Mouse (Mus musculus) C2C12 (cell line): ENCODE results near the gene Arhgef3. TPM values are rescaled to one million over a fixed set of nuclear protein-coding genes. Genes with fewer than 3 reads are reported as not detected.
A peak's percentile ranks its signal among the peaks of the same experiment; 100 is the strongest.

Source experiments
- H3K27me3 ChIP-seq: one replicate; pipeline ENCODE4 v1.6.1; 2011; ENCODE audit not compliant: control insufficient read depth, insufficient read depth, insufficient read length
- H3K36me3 ChIP-seq: one replicate; pipeline ENCODE4 v1.6.1; 2011; ENCODE audit not compliant: control insufficient read depth, insufficient read depth
- H3K4me3 ChIP-seq: one replicate; pipeline ENCODE4 v1.5.1; 2011; ENCODE audit warnings: mild to moderate bottlenecking, control low read depth; ENCODE audit not compliant: poor library complexity, insufficient read depth, severe bottlenecking
- H3K79me2 ChIP-seq: one replicate; pipeline ENCODE4 v1.6.1; 2011; ENCODE audit not compliant: control insufficient read depth, insufficient read depth
- H3K79me3 ChIP-seq: one replicate; pipeline ENCODE4 v1.6.1; 2011; ENCODE audit warnings: low read depth, control low read depth
- H3ac ChIP-seq: one replicate; pipeline ENCODE3; 2011; ENCODE audit warnings: low read depth; ENCODE audit not compliant: control insufficient read depth, insufficient read length
- CEBPB ChIP-seq: IDR thresholded peaks from one replicate; pipeline ENCODE4 v1.6.1; 2011; ENCODE audit warnings: low read depth, mild to moderate bottlenecking, control low read depth, moderate library complexity
- CTCF ChIP-seq: IDR thresholded peaks from one replicate; pipeline ENCODE4 v1.5.1; 2011; ENCODE audit not compliant: control insufficient read depth, insufficient read depth, insufficient read length
- FOSL1 ChIP-seq: IDR thresholded peaks from one replicate; pipeline ENCODE4 v1.8.0; 2011; ENCODE audit warnings: mild to moderate bottlenecking, low read length; ENCODE audit not compliant: poor library complexity, insufficient read depth, severe bottlenecking
- MAX ChIP-seq: IDR thresholded peaks from one replicate; pipeline ENCODE4 v1.6.1; 2011; ENCODE audit warnings: mild to moderate bottlenecking, control low read depth
- MYOD1 ChIP-seq: IDR thresholded peaks from one replicate; pipeline ENCODE4 v1.6.1; 2011; ENCODE audit warnings: low read depth; ENCODE audit not compliant: control insufficient read depth, insufficient read length
- MYOG ChIP-seq: IDR thresholded peaks from one replicate; pipeline ENCODE4 v1.6.1; 2011; ENCODE audit not compliant: control insufficient read depth, insufficient read length; ENCODE audit errors: extremely low read depth
- USF1 ChIP-seq: IDR thresholded peaks from one replicate; pipeline ENCODE4 v1.6.1; 2011; ENCODE audit warnings: low read depth, mild to moderate bottlenecking, control low read depth, moderate library complexity
- polyA plus RNA-seq: library from polyadenylated mRNA; unstranded; fragments of >200 nt; fragmentation: generic; extraction: Trizol; gene quantifications from one replicate; pipeline ENCODE4 v1.2.1, GENCODE M21; 2012; ENCODE audit warnings: missing spikeins

Arhgef3 gene
- polyA plus RNA-seq, 1 experiment, result 1.1 TPM

GRCm38 (mm10) chr14:27168387-27168786, 53.7 kb downstream of the Arhgef3 start:
- no peak for TF ChIP-seq MYOD1
- no peak for TF ChIP-seq MYOG
- TF ChIP-seq FOSL1, result no peak
- TF ChIP-seq CEBPB, result no peak
- no peak for TF ChIP-seq MAX
- no peak for TF ChIP-seq USF1
- no peak for TF ChIP-seq CTCF
- Histone ChIP-seq H3K36me3 (no peaks in the 10 kb centered on the region), H3K79me2 (no peaks in the 10 kb centered on the region), H3K79me3 (no peaks in the 10 kb centered on the region), H3K4me3 (no peak overlapping the region), H3ac (no peak overlapping the region), H3K27me3 (no peaks in the 10 kb centered on the region)

- no peak for TF ChIP-seq USF1
- TF ChIP-seq MYOD1, result no peak
- TF ChIP-seq CEBPB, result no peak
- TF ChIP-seq FOSL1, result no peak
- no peak for TF ChIP-seq MAX
- no peak for TF ChIP-seq CTCF
- no peak for TF ChIP-seq MYOG
- no peaks in the 10 kb centered on the region for H3K27me3 ChIP-seq
- H3K4me3 ChIP-seq, result no peak overlapping the region
- no peak overlapping the region for H3ac ChIP-seq
- no peaks in the 10 kb centered on the region for H3K36me3 ChIP-seq
- H3K79me3 ChIP-seq, result no peaks in the 10 kb centered on the region
- H3K79me2 ChIP-seq, result no peaks in the 10 kb centered on the region
These were observed 54.6 kb downstream of the Arhgef3 start for GRCm38 (mm10) chr14:27169287-27169686.

- no peak overlapping the region for H3ac ChIP-seq
- H3K79me3 ChIP-seq, result no peaks in the 10 kb centered on the region
- H3K27me3 ChIP-seq, result no peaks in the 10 kb centered on the region
- H3K79me2 ChIP-seq, result no peaks in the 10 kb centered on the region
- no peak overlapping the region for H3K4me3 ChIP-seq
- no peak for TF ChIP-seq CTCF
- no peak for TF ChIP-seq CEBPB
- TF ChIP-seq MAX, result no peak
- no peak for TF ChIP-seq USF1
- no peak for TF ChIP-seq MYOD1
- no peak for TF ChIP-seq MYOG
- TF ChIP-seq FOSL1, result no peak
- no peaks in the 10 kb centered on the region for H3K36me3 ChIP-seq
These were observed 55.7 kb downstream of the Arhgef3 start for GRCm38 (mm10) chr14:27170421-27170820.

GRCm38 (mm10) chr14:27171175-27171830, 56.6 kb downstream of the Arhgef3 start:
- no peaks in the 10 kb centered on the region for H3K79me3 ChIP-seq
- TF ChIP-seq CTCF, result no peak
- no peak for TF ChIP-seq MAX
- TF ChIP-seq MYOG, result no peak
- TF ChIP-seq FOSL1, result no peak
- TF ChIP-seq CEBPB, result no peak
- TF ChIP-seq USF1, result no peak
- TF ChIP-seq MYOD1, result no peak
- H3ac ChIP-seq, result no peak overlapping the region
- no peak overlapping the region for H3K4me3 ChIP-seq
- H3K27me3 ChIP-seq, result no peaks in the 10 kb centered on the region
- no peaks in the 10 kb centered on the region for H3K79me2 ChIP-seq
- no peaks in the 10 kb centered on the region for H3K36me3 ChIP-seq

GRCm38 (mm10) chr14:27173178-27173803, 58.6 kb downstream of the Arhgef3 start:
- H3K79me2 ChIP-seq, result no peaks in the 10 kb centered on the region
- H3K4me3 ChIP-seq, result no peak overlapping the region
- no peaks in the 10 kb centered on the region for H3K36me3 ChIP-seq
- H3ac ChIP-seq, result no peak overlapping the region
- no peaks in the 10 kb centered on the region for H3K27me3 ChIP-seq
- H3K79me3 ChIP-seq, result no peaks in the 10 kb centered on the region
- TF ChIP-seq MAX (peak; percentile 26), MYOG (no peak)
